Mouse (Mus musculus) right cerebral cortex, postnatal 25 days (tissue): ENCODE data around the gene Trarg1.

ENCODE experiments used
- DNase-seq: peaks from one replicate; pipeline ENCODE4 v3.0.0; 2022

Gene Trarg1

GRCm38 (mm10) chr11:76674704-76675103 lies 4.9 kb upstream of the Trarg1 start:
- no peak for DNase-seq

GRCm38 (mm10) chr11:76685604-76686003 lies 6.0 kb downstream of the Trarg1 start:
- DNase-seq = no peak

- no peak for DNase-seq
Measured at GRCm38 (mm10) chr11:76692096-76692495, 12.5 kb downstream of the Trarg1 start.

GRCm38 (mm10) chr11:76695810-76696209 lies 16.2 kb downstream of the Trarg1 start:
- DNase-seq = no peak

- no peak for DNase-seq
Measured at GRCm38 (mm10) chr11:76699626-76700025, 20.0 kb downstream of the Trarg1 start.

GRCm38 (mm10) chr11:76707656-76708055 lies 28.0 kb downstream of the Trarg1 start:
- DNase-seq = no peak

DNA sequence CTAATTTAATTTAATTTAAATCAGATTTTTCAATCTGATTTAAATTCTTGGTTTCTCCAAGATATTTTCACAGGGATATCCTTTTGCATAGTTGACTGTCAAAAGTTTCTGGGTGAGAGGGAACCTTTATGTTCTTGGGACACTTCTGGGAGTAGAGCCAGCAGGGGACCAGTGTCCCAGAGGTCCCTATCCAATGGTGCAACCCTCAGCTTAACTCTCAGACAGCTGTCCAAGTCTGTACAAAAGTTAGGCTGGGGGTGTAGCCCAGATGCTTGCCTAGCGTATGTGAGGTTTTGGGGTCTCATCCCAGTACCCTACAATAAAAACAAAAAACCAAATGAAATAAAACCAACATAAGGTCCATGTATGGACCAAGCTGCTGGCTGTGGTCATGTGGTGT lies 28.5 kb downstream of the Trarg1 start:
- DNase-seq = no peak

DNA sequence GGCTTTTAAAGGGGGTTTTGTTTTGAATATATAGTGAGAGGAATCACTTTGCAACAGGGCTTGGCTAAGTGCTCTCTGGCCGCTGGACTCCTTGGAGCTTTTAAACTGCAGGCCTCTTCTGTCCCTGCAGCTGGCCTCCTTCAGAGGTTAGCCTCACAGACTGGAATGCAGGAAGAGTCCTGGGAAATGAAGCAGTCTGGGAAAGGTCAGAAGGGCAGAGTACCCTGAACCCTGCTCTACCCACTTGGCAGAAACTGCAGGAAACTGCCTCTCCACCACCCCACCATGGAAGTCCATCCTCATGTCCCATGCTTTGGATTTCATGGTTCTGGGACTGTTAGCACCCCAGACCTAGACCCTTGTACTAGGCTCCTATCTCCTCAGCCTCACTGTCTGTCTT lies 29.3 kb downstream of the Trarg1 start:
- no peak for DNase-seq

GRCm38 (mm10) chr11:76709625-76710452 lies 30.2 kb downstream of the Trarg1 start:
- no peak for DNase-seq

DNA sequence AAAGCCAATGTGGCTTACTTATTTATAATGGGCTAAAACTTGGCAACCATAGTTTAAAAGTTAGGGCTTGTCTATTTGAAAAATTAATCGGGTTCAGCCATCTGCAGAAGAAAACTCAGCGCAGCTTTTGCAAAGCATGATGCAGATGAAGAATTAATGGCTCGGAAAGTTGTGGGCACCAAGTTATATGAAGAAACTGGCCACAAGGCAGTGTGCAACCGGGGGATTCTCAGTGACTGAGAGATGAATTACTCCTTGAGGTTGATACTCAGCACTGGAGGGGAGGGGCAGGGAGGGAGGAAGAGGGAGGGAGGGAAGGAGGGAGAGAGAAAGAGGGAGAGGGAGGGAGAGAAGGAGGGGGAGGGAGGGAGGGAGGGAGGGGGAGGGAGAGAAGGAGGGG lies 37.4 kb downstream of the Trarg1 start:
- DNase-seq = no peak

- no peak for DNase-seq
Measured at GRCm38 (mm10) chr11:76723911-76724310, 44.3 kb downstream of the Trarg1 start.

DNA sequence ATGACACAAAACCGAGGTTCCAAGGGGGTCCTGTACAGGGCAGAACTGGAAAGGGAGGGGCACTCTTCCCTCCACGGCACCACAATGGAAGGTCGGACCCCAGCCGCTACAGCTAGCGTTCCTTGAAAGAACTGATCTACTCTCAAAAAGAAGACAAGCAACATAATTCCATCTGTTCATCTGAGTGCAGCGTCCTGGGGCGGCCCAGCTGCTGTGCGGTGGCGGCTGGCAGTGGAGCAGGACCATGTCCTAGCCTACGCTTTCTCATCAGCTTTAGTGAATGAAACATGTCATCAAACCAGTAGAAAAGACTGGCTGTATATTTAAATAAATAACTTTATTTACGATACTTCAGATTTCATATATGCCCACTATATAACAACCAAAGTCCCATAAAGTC lies 48.5 kb downstream of the Trarg1 start:
- no peak for DNase-seq

GRCm38 (mm10) chr11:76730650-76731049 lies 51.0 kb downstream of the Trarg1 start:
- DNase-seq = no peak

DNA sequence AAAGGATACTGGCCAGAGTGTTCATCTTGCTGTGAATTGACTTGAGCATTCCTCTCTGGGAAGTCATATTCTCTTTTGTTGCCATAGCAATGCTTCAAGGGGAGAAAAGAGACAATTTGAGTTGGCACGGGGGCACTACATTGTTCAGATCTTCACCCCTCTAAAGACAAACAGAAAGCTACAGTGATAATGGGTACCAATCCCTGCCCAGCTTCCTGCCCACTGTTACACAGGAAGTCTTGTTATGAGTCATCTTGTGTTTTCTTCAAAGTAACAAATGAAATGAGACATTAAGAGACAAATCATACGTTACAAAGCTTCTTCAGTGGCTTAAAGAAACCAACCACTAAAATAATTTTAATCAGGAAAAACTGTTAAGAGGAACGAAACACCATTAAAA lies 55.0 kb downstream of the Trarg1 start:
- DNase-seq = no peak

DNA sequence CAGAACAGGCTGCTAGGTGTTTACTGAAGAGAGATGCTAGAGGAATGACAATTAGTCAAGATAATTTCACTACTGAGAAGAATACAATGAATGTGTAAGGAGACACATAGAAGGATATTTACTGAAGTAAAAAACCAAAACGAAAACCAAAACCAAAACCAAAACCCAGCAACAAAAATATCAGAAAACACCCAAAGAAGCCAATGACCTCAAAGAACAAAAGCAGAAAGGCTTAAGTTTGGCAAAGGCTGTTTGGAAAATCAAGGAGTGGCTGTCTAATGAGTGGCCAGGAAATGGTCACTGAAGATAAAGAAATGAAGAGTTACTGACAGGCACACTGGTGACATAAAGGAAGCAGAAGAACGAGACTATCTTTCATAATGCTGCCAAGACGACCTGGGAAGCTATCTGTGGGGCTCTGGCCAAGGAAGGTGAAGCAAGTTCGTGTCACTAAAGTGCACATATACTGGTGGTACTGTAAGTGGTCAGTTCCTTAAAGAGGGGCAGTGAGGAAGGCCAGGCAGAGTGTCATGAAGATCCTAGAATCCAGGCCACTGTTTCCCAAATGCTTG lies 56.2 kb downstream of the Trarg1 start:
- no peak for DNase-seq

GRCm38 (mm10) chr11:76739125-76739524 lies 59.5 kb downstream of the Trarg1 start:
- DNase-seq = no peak

DNA sequence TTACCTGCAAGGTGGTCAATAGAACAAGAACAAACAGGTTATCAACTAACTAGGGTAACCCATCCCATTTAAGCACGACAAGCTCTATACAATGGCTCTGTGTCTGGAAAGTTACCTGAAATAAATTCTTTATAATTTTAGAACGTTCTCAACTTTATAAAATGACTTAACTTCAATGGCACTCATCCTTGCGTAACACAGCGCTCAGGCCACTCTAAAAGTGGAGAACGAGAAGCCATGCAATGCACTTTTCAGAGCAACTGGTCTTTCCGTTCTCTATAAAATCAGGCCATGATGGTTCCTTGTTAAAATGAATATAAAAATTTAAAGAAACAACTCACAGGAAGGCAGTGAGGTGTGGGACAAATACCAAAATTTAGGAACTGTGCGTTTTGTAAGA lies 62.9 kb downstream of the Trarg1 start:
- DNase-seq = no peak

- peak; percentile 42 for DNase-seq
Measured at GRCm38 (mm10) chr11:76744550-76744949, 64.9 kb downstream of the Trarg1 start.

DNA sequence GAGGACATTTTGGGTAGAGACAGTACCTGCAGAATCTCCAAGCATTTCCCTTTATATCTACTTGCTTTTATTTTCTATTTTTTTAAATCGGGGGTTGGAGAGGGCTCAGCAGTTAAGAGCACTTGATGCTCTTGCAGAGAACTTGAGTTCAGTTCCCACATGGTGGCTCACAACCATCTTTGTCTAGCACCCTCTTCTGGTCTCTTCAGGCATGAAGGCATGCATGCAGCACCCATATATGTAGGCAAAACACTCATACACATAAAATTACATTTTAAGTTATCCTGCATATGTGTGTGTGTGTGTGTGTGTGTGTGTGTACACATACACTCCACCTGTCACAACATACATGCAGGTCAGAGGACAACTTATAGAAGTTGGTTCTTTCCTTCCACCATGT lies 66.3 kb downstream of the Trarg1 start:
- DNase-seq = no peak
